Mouse (Mus musculus) limb, embryonic 14.5 days (tissue): ENCODE measurements around the gene Myo10. TPM values are rescaled to one million over a fixed set of nuclear protein-coding genes. Genes with fewer than 3 reads are reported as not detected.

ENCODE experiments used
- ATAC-seq: fragments of 200-750 bp; cut with Nextera tagmentation; 2 replicates; pipeline ENCODE4 v1.8.0; 2017; ENCODE audit warnings: low read depth, moderate number of reproducible peaks, moderate TSS enrichment; ENCODE audit not compliant: low FRiP score
- DNase-seq: peaks from one replicate; pipeline ENCODE4 v3.0.0-alpha.2; 2015; ENCODE audit warnings: low spot score
- H3K27ac ChIP-seq: fragments of 300-500 bp; sonication (generic); replicated peaks from 2 replicates; pipeline ENCODE4 v1.5.1; 2014; ENCODE audit warnings: low read depth, mild to moderate bottlenecking, low read length, moderate library complexity, mixed read lengths
- H3K27me3 ChIP-seq: fragments of 300-500 bp; sonication (generic); 2 replicates; pipeline ENCODE4 v1.6.1; 2014; ENCODE audit warnings: low read length, mixed read lengths; ENCODE audit not compliant: control insufficient read depth, insufficient read depth
- H3K36me3 ChIP-seq: fragments of 300-500 bp; sonication (generic); 2 replicates; pipeline ENCODE4 v1.6.1; 2014; ENCODE audit warnings: mild to moderate bottlenecking, low read length, moderate library complexity, mixed read lengths; ENCODE audit not compliant: control insufficient read depth, insufficient read depth
- H3K4me1 ChIP-seq: fragments of 300-500 bp; sonication (generic); 2 replicates; pipeline ENCODE4 v1.6.1; 2014; ENCODE audit warnings: antibody characterized with exemption, low read length, mixed read lengths; ENCODE audit not compliant: control insufficient read depth, insufficient read depth
- H3K4me2 ChIP-seq: fragments of 300-500 bp; sonication (generic); replicated peaks from 2 replicates; pipeline ENCODE4 v1.6.1; 2014; ENCODE audit warnings: low read depth, mild to moderate bottlenecking, low read length, moderate library complexity; ENCODE audit not compliant: severe bottlenecking
- H3K4me3 ChIP-seq: fragments of 300-500 bp; sonication (generic); replicated peaks from 2 replicates; pipeline ENCODE4 v1.5.1; 2014; ENCODE audit warnings: low read length
- H3K9ac ChIP-seq: fragments of 300-500 bp; sonication (generic); 2 replicates; pipeline ENCODE4 v1.6.1; 2014; ENCODE audit warnings: mild to moderate bottlenecking, low read depth, low read length, moderate library complexity; ENCODE audit not compliant: severe bottlenecking
- H3K9me3 ChIP-seq: fragments of 300-500 bp; sonication (generic); 2 replicates; pipeline ENCODE4 v1.6.1; 2016; ENCODE audit warnings: low read length; ENCODE audit not compliant: control insufficient read depth
- POLR2A ChIP-seq: fragments of 200-500 bp; IDR thresholded peaks from 2 replicates; pipeline ENCODE4 v1.8.0; 2012; ENCODE audit warnings: inconsistent platforms, mild to moderate bottlenecking, moderate library complexity, borderline replicate concordance; ENCODE audit not compliant: insufficient read depth, insufficient read length; ENCODE audit errors: extremely low read depth
- WGBS: fragments of 180-500 bp; shearing (Covaris S2); extraction: QIAGEN DNeasy Blood & Tissue Kit; methylation state at CpG from one replicate; pipeline ENCODE4 v1.1.7; 2014; 5-methylcytosine and 5-hydroxymethylcytosine counted together
- polyA plus RNA-seq, 2 experiments: library from polyadenylated mRNA; depleted of rRNA in 1 of 2; stranded (reverse) in 1 of 2; unstranded in 1 of 2; fragments of >200 nt; fragmentation: Nextera tagmentation in 1 of 2; extraction: Ambion mirVana in 1 of 2; gene quantifications; 2 replicates each; pipeline versions ENCODE4 v1.2.1 to v1.2.3; 2012 to 2014

Gene Myo10
- polyA plus RNA-seq, 2 experiments: 26.9 to 28.8 TPM

GRCm38 (mm10) chr15:25707891-25708290 lies 85.6 kb downstream of the Myo10 start:
- Histone ChIP-seq H3K4me2 (no peak overlapping the region), H3K4me1 (peaks cover 25% of the 10 kb centered on the region), H3K27me3 (no peaks in the 10 kb centered on the region), H3K27ac (0 out of 2 replicates have a peak overlapping the region, but pooled peaks have one; percentile 22), H3K36me3 (peaks cover under 1% of the 10 kb centered on the region; the same call in 1 of the 2 replicates), H3K9ac (no peak overlapping the region), H3K9me3 (no peaks in the 10 kb centered on the region), H3K4me3 (no peak overlapping the region)
- TF ChIP-seq POLR2A: no peak
- WGBS: 34% methylated on average over 1 of the region's 1 CpGs
- peak; percentile 38 for DNase-seq
- no peak for ATAC-seq

- no peak overlapping the region for H3K27ac ChIP-seq
- no peak for ATAC-seq
- H3K36me3 ChIP-seq: peaks cover 4% of the 10 kb centered on the region; the same call in 1 of the 2 replicates
- H3K9me3 ChIP-seq: no peaks in the 10 kb centered on the region
- H3K4me1 ChIP-seq: peaks cover 26% of the 10 kb centered on the region; the same call in 1 of the 2 replicates
- no peak overlapping the region for H3K4me2 ChIP-seq
- H3K4me3 ChIP-seq: no peak overlapping the region
- WGBS: 53% methylated on average over 10 of the region's 10 CpGs
- H3K27me3 ChIP-seq: no peaks in the 10 kb centered on the region
- no peak for DNase-seq
- TF ChIP-seq POLR2A: no peak
- H3K9ac ChIP-seq: no peak overlapping the region
Observed at GRCm38 (mm10) chr15:25710876-25711275, 88.6 kb downstream of the Myo10 start.

- Histone ChIP-seq H3K36me3 (peaks cover 10% of the 10 kb centered on the region; the same call in 1 of the 2 replicates), H3K27ac (no peak overlapping the region), H3K4me2 (no peak overlapping the region), H3K4me3 (no peak overlapping the region), H3K9ac (no peak overlapping the region), H3K9me3 (no peaks in the 10 kb centered on the region), H3K27me3 (no peaks in the 10 kb centered on the region), H3K4me1 (peaks cover 17% of the 10 kb centered on the region; the same call in 1 of the 2 replicates)
- ATAC-seq: peak; percentile 6; the same call in 1 of the 2 replicates
- no peak for DNase-seq
- no peak for TF ChIP-seq POLR2A
- 68% methylated on average over 4 of the region's 4 CpGs for WGBS
Observed at GRCm38 (mm10) chr15:25712877-25713276, 90.6 kb downstream of the Myo10 start.

- ATAC-seq: no peak
- H3K4me3 ChIP-seq: no peak overlapping the region
- peaks cover 10% of the 10 kb centered on the region; the same call in 1 of the 2 replicates for H3K36me3 ChIP-seq
- H3K4me2 ChIP-seq: peak overlapping the region; percentile 7; the same call in 1 of the 2 replicates
- TF ChIP-seq POLR2A: no peak
- no peak overlapping the region for H3K27ac ChIP-seq
- 53% methylated on average over 38 of the region's 38 CpGs for WGBS
- H3K9ac ChIP-seq: no peak overlapping the region
- no peaks in the 10 kb centered on the region for H3K27me3 ChIP-seq
- no peaks in the 10 kb centered on the region for H3K9me3 ChIP-seq
- no peak for DNase-seq
- peaks cover 12% of the 10 kb centered on the region; the same call in 1 of the 2 replicates for H3K4me1 ChIP-seq
Observed at GRCm38 (mm10) chr15:25713587-25714361, 91.4 kb downstream of the Myo10 start.

GRCm38 (mm10) chr15:25715218-25715995 lies 93.1 kb downstream of the Myo10 start:
- Histone ChIP-seq H3K27me3 (no peaks in the 10 kb centered on the region), H3K4me1 (peaks cover 12% of the 10 kb centered on the region; the same call in 1 of the 2 replicates), H3K9me3 (no peaks in the 10 kb centered on the region), H3K9ac (no peak overlapping the region), H3K4me3 (no peak overlapping the region), H3K27ac (no peak overlapping the region), H3K4me2 (no peak overlapping the region), H3K36me3 (peaks cover 10% of the 10 kb centered on the region; the same call in 1 of the 2 replicates)
- no peak for TF ChIP-seq POLR2A
- ATAC-seq (no peak), DNase-seq (no peak)
- 65% methylated on average over 10 of the region's 10 CpGs for WGBS
